Mouse (Mus musculus) liver, embryonic 13.5 days (tissue): ENCODE results near the gene Otulinl. TPM values are rescaled to one million over a fixed set of nuclear protein-coding genes. Genes with fewer than 3 reads are reported as not detected.

Experiments used
- ATAC-seq: fragments of 200-750 bp; cut with Nextera tagmentation; 2 replicates; pipeline ENCODE4 v1.8.0; 2017; ENCODE audit warnings: low read depth, mild to moderate bottlenecking, moderate number of reproducible peaks, moderate library complexity
- DNase-seq: peaks from one replicate; pipeline ENCODE4 v3.0.0; 2022
- H3K27ac ChIP-seq: fragments of 300-500 bp; sonication (generic); 2 replicates; pipeline ENCODE4 v1.5.1; 2015; ENCODE audit warnings: moderate library complexity, mild to moderate bottlenecking, inconsistent platforms
- H3K27me3 ChIP-seq: fragments of 300-500 bp; sonication (generic); 2 replicates; pipeline ENCODE4 v1.6.1; 2015; ENCODE audit warnings: mild to moderate bottlenecking, inconsistent platforms
- H3K36me3 ChIP-seq: fragments of 300-500 bp; sonication (generic); 2 replicates; pipeline ENCODE4 v1.6.1; 2015; ENCODE audit warnings: mild to moderate bottlenecking, inconsistent platforms
- H3K4me1 ChIP-seq: fragments of 300-500 bp; sonication (generic); replicated peaks from 2 replicates; pipeline ENCODE4 v1.6.1; 2015; ENCODE audit warnings: inconsistent platforms
- H3K4me2 ChIP-seq: fragments of 300-500 bp; sonication (generic); 2 replicates; pipeline ENCODE4 v1.6.1; 2015; ENCODE audit warnings: inconsistent platforms, mild to moderate bottlenecking, moderate library complexity
- H3K4me3 ChIP-seq: fragments of 300-500 bp; sonication (generic); replicated peaks from 2 replicates; pipeline ENCODE4 v1.5.1; 2015; ENCODE audit warnings: mild to moderate bottlenecking, inconsistent platforms
- H3K9ac ChIP-seq: fragments of 300-500 bp; sonication (generic); 2 replicates; pipeline ENCODE4 v1.6.1; 2015; ENCODE audit warnings: mild to moderate bottlenecking, inconsistent platforms
- H3K9me3 ChIP-seq: fragments of 300-500 bp; sonication (generic); replicated peaks from 2 replicates; pipeline ENCODE4 v1.6.1; 2016; ENCODE audit warnings: inconsistent platforms
- WGBS: fragments of 180-500 bp; shearing (Covaris S2); methylation state at CpG from one replicate; pipeline ENCODE4 v1.1.7; 2015; ENCODE audit not compliant: insufficient replicate concordance; 5-methylcytosine and 5-hydroxymethylcytosine counted together
- polyA plus RNA-seq: library from polyadenylated mRNA; unstranded; fragments of >200 nt; fragmentation: Nextera tagmentation; extraction: Ambion mirVana; gene quantifications from 2 replicates; pipeline ENCODE4 v1.2.1, GENCODE M21; 2015

Gene Otulinl
- polyA plus RNA-seq, 1 experiment from 2014 or later, result 8.0 TPM

- H3K9me3 ChIP-seq, result no peaks in the 10 kb centered on the region
- H3K27ac ChIP-seq, result no peak overlapping the region
- H3K27me3 ChIP-seq, result no peaks in the 10 kb centered on the region
- H3K4me3 ChIP-seq, result no peak overlapping the region
- 36% methylated on average over 3 of the region's 3 CpGs for WGBS
- no peak overlapping the region for H3K4me2 ChIP-seq
- H3K36me3 ChIP-seq, result no peaks in the 10 kb centered on the region
- DNase-seq (no peak), ATAC-seq (no peak)
- no peaks in the 10 kb centered on the region for H3K4me1 ChIP-seq
- no peak overlapping the region for H3K9ac ChIP-seq
Observed at GRCm38 (mm10) chr15:27647686-27648085, 33.7 kb downstream of the Otulinl start.

DNA sequence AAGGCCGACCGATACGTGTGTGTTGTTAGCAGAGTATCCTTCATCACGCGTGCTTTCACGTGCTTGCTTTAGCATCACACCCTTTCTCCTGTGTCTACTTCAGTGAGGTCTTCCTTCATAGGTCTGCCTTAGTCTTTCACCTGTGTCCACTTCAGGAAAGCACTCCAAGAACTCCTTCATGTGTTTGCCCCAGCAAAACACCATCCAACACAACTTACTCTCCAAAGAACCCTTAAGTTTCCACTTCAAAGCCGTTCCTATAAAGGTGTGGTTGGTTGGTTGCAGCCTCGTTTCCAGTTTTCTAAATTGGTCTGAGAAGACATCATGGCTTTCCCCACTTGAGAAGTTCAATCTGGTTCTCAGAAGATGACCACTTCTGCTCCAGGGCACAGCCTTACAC lies 34.7 kb downstream of the Otulinl start:
- no peaks in the 10 kb centered on the region for H3K4me1 ChIP-seq
- no peaks in the 10 kb centered on the region for H3K9me3 ChIP-seq
- no peak overlapping the region for H3K9ac ChIP-seq
- ATAC-seq (no peak), DNase-seq (no peak)
- no peaks in the 10 kb centered on the region for H3K27me3 ChIP-seq
- 89% methylated on average over 8 of the region's 8 CpGs for WGBS
- H3K4me2 ChIP-seq, result no peak overlapping the region
- H3K36me3 ChIP-seq, result no peaks in the 10 kb centered on the region
- no peak overlapping the region for H3K27ac ChIP-seq
- no peak overlapping the region for H3K4me3 ChIP-seq

GRCm38 (mm10) chr15:27645250-27645649 lies 36.1 kb downstream of the Otulinl start:
- Histone ChIP-seq H3K4me1 (no peaks in the 10 kb centered on the region), H3K36me3 (no peaks in the 10 kb centered on the region), H3K27ac (no peak overlapping the region), H3K9me3 (no peaks in the 10 kb centered on the region), H3K9ac (no peak overlapping the region), H3K4me2 (no peak overlapping the region), H3K4me3 (no peak overlapping the region), H3K27me3 (no peaks in the 10 kb centered on the region)
- 65% methylated on average over 3 of the region's 3 CpGs for WGBS
- no peak for ATAC-seq
- DNase-seq, result no peak

DNA sequence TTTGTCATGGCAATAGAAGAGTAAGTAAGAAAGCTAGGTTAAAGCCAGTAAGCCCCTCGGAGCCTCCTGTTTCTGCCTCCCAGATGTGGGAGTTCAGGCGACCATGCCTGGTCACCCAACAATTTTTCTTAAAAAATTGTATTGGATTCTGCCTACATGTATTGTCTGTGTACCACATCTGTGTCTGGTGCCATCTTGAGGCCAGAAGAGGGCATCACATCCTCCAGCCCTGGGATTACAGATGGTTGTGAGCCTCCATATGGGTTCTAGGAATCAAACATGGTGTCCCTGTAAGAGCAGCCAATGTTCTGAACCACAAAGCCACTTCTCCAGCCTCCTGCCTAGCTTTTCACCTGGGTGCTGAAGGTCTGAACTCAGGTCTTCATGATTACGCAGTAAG lies 38.5 kb downstream of the Otulinl start:
- WGBS, result 61% methylated on average over 3 of the region's 3 CpGs
- no peak overlapping the region for H3K27ac ChIP-seq
- H3K4me1 ChIP-seq, result no peaks in the 10 kb centered on the region
- no peak for DNase-seq
- H3K9me3 ChIP-seq, result no peaks in the 10 kb centered on the region
- ATAC-seq, result no peak
- no peak overlapping the region for H3K4me2 ChIP-seq
- H3K4me3 ChIP-seq, result no peak overlapping the region
- no peaks in the 10 kb centered on the region for H3K27me3 ChIP-seq
- no peaks in the 10 kb centered on the region for H3K36me3 ChIP-seq
- no peak overlapping the region for H3K9ac ChIP-seq

- Histone ChIP-seq H3K27me3 (no peaks in the 10 kb centered on the region), H3K27ac (no peak overlapping the region), H3K9me3 (no peaks in the 10 kb centered on the region), H3K36me3 (no peaks in the 10 kb centered on the region), H3K4me1 (no peaks in the 10 kb centered on the region), H3K9ac (no peak overlapping the region), H3K4me2 (no peak overlapping the region), H3K4me3 (no peak overlapping the region)
- DNase-seq (no peak), ATAC-seq (no peak)
- 35% methylated on average over 12 of the region's 12 CpGs for WGBS
Observed at GRCm38 (mm10) chr15:27641171-27641570, 40.2 kb downstream of the Otulinl start.

DNA sequence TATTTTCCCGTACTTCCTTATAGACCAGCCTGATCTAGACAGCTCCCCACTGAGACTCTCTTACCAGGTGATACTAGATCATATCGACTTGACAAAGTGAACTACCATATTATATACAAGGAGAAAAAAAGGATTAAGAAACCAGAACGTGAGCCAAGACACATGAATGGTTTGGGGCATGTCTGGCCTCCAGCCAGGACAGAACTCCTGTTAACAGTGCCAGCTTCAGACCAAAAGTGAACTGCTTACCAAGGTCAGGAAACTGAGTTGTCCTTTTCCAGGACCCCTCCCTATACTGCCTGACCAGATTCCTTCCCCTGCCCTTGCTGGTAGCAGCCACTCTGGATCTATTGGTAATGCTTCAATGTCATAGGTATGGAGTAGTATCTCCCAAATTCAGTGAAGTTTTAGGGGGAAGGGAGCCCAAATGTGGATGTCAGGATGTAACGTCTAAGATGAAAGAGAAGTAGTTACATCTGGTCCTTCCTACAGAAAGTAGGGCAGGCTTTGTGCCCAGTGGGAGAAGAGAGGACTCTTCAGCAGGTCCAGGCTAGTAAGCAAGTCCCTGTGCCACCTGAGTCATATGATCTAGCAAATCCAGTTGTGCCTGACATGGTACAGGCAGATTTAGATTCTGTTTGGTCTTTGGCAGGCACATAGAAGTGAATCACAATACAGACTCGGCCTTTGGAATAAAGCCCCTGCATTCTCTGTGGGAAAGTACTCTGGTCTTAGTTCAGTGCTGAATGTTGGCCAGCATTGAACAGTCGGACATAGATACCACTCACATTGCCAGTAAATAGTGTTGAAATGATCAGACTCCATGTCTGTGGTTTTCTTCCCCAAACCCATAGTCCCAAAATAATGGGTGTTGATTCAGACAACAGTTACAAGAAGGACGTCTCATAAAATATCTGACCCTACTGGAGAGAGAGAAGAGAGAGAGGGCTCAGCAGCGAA lies 47.2 kb downstream of the Otulinl start:
- H3K27me3 ChIP-seq, result no peaks in the 10 kb centered on the region
- no peaks in the 10 kb centered on the region for H3K36me3 ChIP-seq
- no peak for DNase-seq
- no peak overlapping the region for H3K4me2 ChIP-seq
- no peak overlapping the region for H3K27ac ChIP-seq
- H3K4me3 ChIP-seq, result no peak overlapping the region
- ATAC-seq, result no peak
- H3K4me1 ChIP-seq, result peaks cover 15% of the 10 kb centered on the region
- WGBS, result 67% methylated on average over 8 of the region's 8 CpGs
- H3K9me3 ChIP-seq, result no peaks in the 10 kb centered on the region
- no peak overlapping the region for H3K9ac ChIP-seq

DNA sequence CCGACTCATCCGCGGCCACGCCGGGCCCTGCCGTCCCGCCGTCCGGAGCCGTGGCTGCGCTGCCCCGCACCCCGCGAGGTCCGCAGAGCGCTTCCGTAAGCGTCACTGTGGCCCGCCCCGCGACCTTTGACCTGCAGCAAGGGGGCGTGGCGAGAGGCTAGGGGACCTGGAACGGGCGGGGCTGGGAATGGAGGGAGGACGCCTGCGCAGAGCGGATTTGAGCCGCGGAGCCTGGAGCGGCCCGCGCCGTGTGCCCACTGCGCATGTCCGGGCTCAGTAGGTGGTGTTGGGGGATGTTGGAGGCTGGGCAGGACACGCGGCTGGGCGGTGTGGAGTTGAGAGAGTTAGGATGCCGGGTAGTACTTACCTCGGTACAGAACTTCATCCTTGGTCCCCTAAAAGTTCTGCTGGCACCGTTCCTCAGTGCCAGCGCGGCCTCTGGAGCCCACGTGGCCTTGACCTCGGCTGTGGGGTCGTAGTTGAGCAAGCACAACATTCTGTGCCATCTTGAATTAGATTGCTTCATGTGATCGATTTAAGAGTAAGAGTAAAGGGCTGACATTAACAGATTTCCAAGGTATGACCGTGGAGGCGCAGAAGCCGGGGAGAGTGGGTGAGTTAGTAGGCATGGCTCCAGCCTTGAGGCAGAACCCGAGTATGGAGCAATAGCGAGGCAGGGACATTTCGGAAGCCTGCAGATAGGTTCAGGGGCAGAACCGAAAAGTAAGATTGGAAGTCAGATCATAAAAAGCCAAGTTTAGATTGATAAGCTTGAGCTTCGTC lies 50.6 kb downstream of the Otulinl start, which contains the start of gene Otulin:
Gene Otulin (minus strand): TSS at position 93 of the 783 bp plus-strand sequence.
- Histone ChIP-seq H3K4me3 (peak within 1 kb of the TSS; percentile 94), H3K4me1 (peaks cover 49% of the 10 kb centered on the region), H3K27ac (peak within 1 kb of the TSS; percentile 72), H3K36me3 (peaks cover 10% of the 10 kb centered on the region), H3K9me3 (no peaks in the 10 kb centered on the region), H3K4me2 (peak within 1 kb of the TSS; percentile 93), H3K9ac (peak within 1 kb of the TSS; percentile 94), H3K27me3 (no peaks in the 10 kb centered on the region)
- ATAC-seq (peak; percentile 98), DNase-seq (peak; percentile 97)
- WGBS, result 5% methylated on average over 56 of the region's 56 CpGs

GRCm38 (mm10) chr15:27629800-27630600 lies 51.4 kb downstream of the Otulinl start:
- Histone ChIP-seq H3K4me1 (peaks cover 57% of the 10 kb centered on the region), H3K4me2 (peak overlapping the region; percentile 93), H3K27ac (peak overlapping the region; percentile 72), H3K9ac (peak overlapping the region; percentile 94), H3K27me3 (no peaks in the 10 kb centered on the region), H3K4me3 (peak overlapping the region; percentile 94), H3K9me3 (no peaks in the 10 kb centered on the region), H3K36me3 (peaks cover 14% of the 10 kb centered on the region)
- WGBS, result 1% methylated on average over 53 of the region's 53 CpGs
- ATAC-seq, result peak; percentile 69
- DNase-seq, result peak; percentile 21

GRCm38 (mm10) chr15:27629046-27629445 lies 52.3 kb downstream of the Otulinl start:
- Histone ChIP-seq H3K4me2 (peak overlapping the region; percentile 93), H3K4me3 (peak overlapping the region; percentile 94), H3K27ac (no peak overlapping the region), H3K4me1 (peaks cover 66% of the 10 kb centered on the region), H3K27me3 (no peaks in the 10 kb centered on the region), H3K9ac (peak overlapping the region; percentile 94), H3K36me3 (peaks cover 20% of the 10 kb centered on the region), H3K9me3 (no peaks in the 10 kb centered on the region)
- ATAC-seq (no peak), DNase-seq (no peak)
- 70% methylated on average over 4 of the region's 4 CpGs for WGBS

DNA sequence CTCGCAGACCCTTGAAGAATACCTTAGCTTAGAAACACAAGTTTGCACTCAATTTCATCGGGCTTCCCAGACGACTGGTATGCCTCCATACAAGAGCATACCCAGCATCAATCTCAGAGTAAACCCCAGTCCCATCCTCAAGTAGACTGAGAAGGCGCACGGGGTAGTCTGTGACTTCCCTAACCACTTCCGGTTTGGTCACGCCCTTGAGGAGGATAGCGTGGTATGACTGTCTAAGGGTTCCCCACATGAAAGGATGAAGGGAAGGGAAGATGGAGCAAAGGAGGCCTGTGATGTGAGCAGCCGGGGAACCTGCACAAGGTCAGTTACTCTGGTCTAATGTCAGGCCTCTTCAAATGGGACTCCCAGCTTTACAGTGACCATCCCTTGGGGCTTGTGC lies 53.6 kb downstream of the Otulinl start:
- no peak overlapping the region for H3K9ac ChIP-seq

More for the DNA sequence above, 53.6 kb downstream of the Otulinl start:
- no peak for ATAC-seq
- H3K27ac ChIP-seq, result no peak overlapping the region
- H3K4me3 ChIP-seq, result peak overlapping the region; percentile 5; the same call in 1 of the 2 replicates
- WGBS, result 44% methylated on average over 9 of the region's 9 CpGs
- H3K4me2 ChIP-seq, result peak overlapping the region; percentile 19; the same call in 1 of the 2 replicates
- H3K9me3 ChIP-seq, result no peaks in the 10 kb centered on the region
- peaks cover 27% of the 10 kb centered on the region for H3K36me3 ChIP-seq
- DNase-seq, result no peak
- H3K4me1 ChIP-seq, result peaks cover 70% of the 10 kb centered on the region
- no peaks in the 10 kb centered on the region for H3K27me3 ChIP-seq
